Mouse (Mus musculus) liver, embryonic 11.5 days (tissue): ENCODE results near the gene Xxylt1. TPM values are rescaled to one million over a fixed set of nuclear protein-coding genes. Genes with fewer than 3 reads are reported as not detected.
"Not testable (repeated sequence)": the region's sequence is repeated elsewhere in the genome, so short reads cannot be mapped to it uniquely, and the experiment has no call there.

Experiments
- ATAC-seq: fragments of 200-750 bp; cut with Nextera tagmentation; replicated peaks from 2 replicates; pipeline ENCODE4 v1.8.0; 2017; ENCODE audit warnings: moderate number of reproducible peaks, mild to moderate bottlenecking, moderate TSS enrichment, moderate library complexity; ENCODE audit not compliant: low FRiP score
- DNase-seq: peaks from one replicate; pipeline ENCODE4 v3.0.0-alpha.2; 2017; ENCODE audit warnings: low spot score
- H3K27ac ChIP-seq: fragments of 300-500 bp; sonication (generic); 2 replicates; pipeline ENCODE4 v1.5.1; 2014; ENCODE audit warnings: mild to moderate bottlenecking, low read depth, low read length, control low read depth
- H3K27me3 ChIP-seq: fragments of 300-500 bp; sonication (generic); replicated peaks from 2 replicates; pipeline ENCODE4 v1.6.1; 2014; ENCODE audit warnings: low read length, mixed read lengths; ENCODE audit not compliant: control insufficient read depth, insufficient read depth
- H3K36me3 ChIP-seq: fragments of 300-500 bp; sonication (generic); 2 replicates; pipeline ENCODE4 v1.6.1; 2014; ENCODE audit warnings: mild to moderate bottlenecking, low read length, moderate library complexity, mixed read lengths; ENCODE audit not compliant: control insufficient read depth, insufficient read depth
- H3K4me1 ChIP-seq: fragments of 300-500 bp; sonication (generic); replicated peaks from 2 replicates; pipeline ENCODE4 v1.6.1; 2014; ENCODE audit warnings: low read length, mixed read lengths; ENCODE audit not compliant: control insufficient read depth, insufficient read depth
- H3K4me2 ChIP-seq: fragments of 300-500 bp; sonication (generic); 2 replicates; pipeline ENCODE4 v1.6.1; 2014; ENCODE audit warnings: mild to moderate bottlenecking, control low read depth, moderate library complexity
- H3K4me3 ChIP-seq: fragments of 300-500 bp; sonication (generic); 2 replicates; pipeline ENCODE4 v1.5.1; 2014; ENCODE audit warnings: low read depth, low read length, control low read depth
- H3K9ac ChIP-seq: fragments of 300-500 bp; sonication (generic); 2 replicates; pipeline ENCODE4 v1.6.1; 2014; ENCODE audit warnings: low read depth, low read length, control low read depth
- H3K9me3 ChIP-seq: fragments of 300-500 bp; sonication (generic); 2 replicates; pipeline ENCODE4 v1.6.1; 2016; ENCODE audit warnings: low read length, inconsistent platforms, mixed read lengths; ENCODE audit not compliant: control insufficient read depth
- WGBS: fragments of 180-500 bp; shearing (Covaris S2); extraction: QIAGEN DNeasy Blood & Tissue Kit; methylation state at CpG from one replicate; pipeline ENCODE4 v1.1.7; 2014; 5-methylcytosine and 5-hydroxymethylcytosine counted together
- polyA plus RNA-seq: library from polyadenylated mRNA; unstranded; fragments of >200 nt; fragmentation: Nextera tagmentation; extraction: Ambion mirVana; gene quantifications from 2 replicates; pipeline ENCODE4 v1.2.1, GENCODE M21; 2014

The Xxylt1 gene
- polyA plus RNA-seq, 1 experiment from 2014 or later, result 10.7 TPM

GRCm38 (mm10) chr16:31012236-31012635, 69.0 kb downstream of the Xxylt1 start:
- DNase-seq (no peak), ATAC-seq (no peak)
- H3K27me3 ChIP-seq, result no peaks in the 10 kb centered on the region
- no peak overlapping the region for H3K4me3 ChIP-seq
- no peak overlapping the region for H3K9ac ChIP-seq
- H3K4me1 ChIP-seq, result no peaks in the 10 kb centered on the region
- H3K27ac ChIP-seq, result no peak overlapping the region
- no peaks in the 10 kb centered on the region for H3K36me3 ChIP-seq
- WGBS, result 91% methylated on average over 10 of the region's 10 CpGs
- no peaks in the 10 kb centered on the region for H3K9me3 ChIP-seq
- no peak overlapping the region for H3K4me2 ChIP-seq

GRCm38 (mm10) chr16:31010443-31010842, 70.8 kb downstream of the Xxylt1 start:
- Histone ChIP-seq H3K4me3 (no peak overlapping the region), H3K4me1 (peaks cover 4% of the 10 kb centered on the region; the same call in 1 of the 2 replicates), H3K36me3 (no peaks in the 10 kb centered on the region), H3K27me3 (no peaks in the 10 kb centered on the region), H3K9ac (no peak overlapping the region), H3K27ac (no peak overlapping the region), H3K4me2 (no peak overlapping the region), H3K9me3 (no peaks in the 10 kb centered on the region)
- ATAC-seq (no peak), DNase-seq (no peak)
- WGBS, result 79% methylated on average over 5 of the region's 5 CpGs

GRCm38 (mm10) chr16:31008326-31008725, 72.9 kb downstream of the Xxylt1 start:
- H3K27ac ChIP-seq, result no peak overlapping the region
- no peak overlapping the region for H3K9ac ChIP-seq
- H3K9me3 ChIP-seq, result no peaks in the 10 kb centered on the region
- no peak for ATAC-seq
- H3K4me1 ChIP-seq, result peaks cover 12% of the 10 kb centered on the region
- H3K4me2 ChIP-seq, result no peak overlapping the region
- DNase-seq, result no peak
- 82% methylated on average over 7 of the region's 7 CpGs for WGBS
- H3K4me3 ChIP-seq, result no peak overlapping the region
- no peaks in the 10 kb centered on the region for H3K36me3 ChIP-seq
- no peaks in the 10 kb centered on the region for H3K27me3 ChIP-seq

GRCm38 (mm10) chr16:31007582-31007981, 73.7 kb downstream of the Xxylt1 start:
- Histone ChIP-seq H3K4me1 (peaks cover 17% of the 10 kb centered on the region), H3K27ac (no peak overlapping the region), H3K27me3 (no peaks in the 10 kb centered on the region), H3K9me3 (no peaks in the 10 kb centered on the region), H3K9ac (no peak overlapping the region), H3K36me3 (no peaks in the 10 kb centered on the region), H3K4me3 (no peak overlapping the region), H3K4me2 (no peak overlapping the region)
- ATAC-seq (no peak), DNase-seq (no peak)
- WGBS, result 89% methylated on average over 12 of the region's 12 CpGs

GRCm38 (mm10) chr16:31005693-31006092, 75.5 kb downstream of the Xxylt1 start:
- Histone ChIP-seq H3K27me3 (no peaks in the 10 kb centered on the region), H3K9ac (no peak overlapping the region), H3K9me3 (no peaks in the 10 kb centered on the region), H3K4me3 (no peak overlapping the region), H3K4me2 (no peak overlapping the region), H3K36me3 (no peaks in the 10 kb centered on the region), H3K4me1 (peaks cover 17% of the 10 kb centered on the region), H3K27ac (peak overlapping the region; percentile 7; the same call in 1 of the 2 replicates)
- ATAC-seq, result no peak
- 38% methylated on average over 7 of the region's 7 CpGs for WGBS
- no peak for DNase-seq

- Histone ChIP-seq H3K27me3 (no peaks in the 10 kb centered on the region), H3K4me3 (no peak overlapping the region), H3K4me2 (no peak overlapping the region), H3K4me1 (peaks cover 17% of the 10 kb centered on the region), H3K36me3 (no peaks in the 10 kb centered on the region), H3K9me3 (no peaks in the 10 kb centered on the region), H3K9ac (no peak overlapping the region), H3K27ac (peak overlapping the region; percentile 45; the same call in 1 of the 2 replicates)
- DNase-seq (no peak), ATAC-seq (no peak)
- WGBS, result 45% methylated on average over 2 of the region's 2 CpGs
Observed at GRCm38 (mm10) chr16:31004321-31004682, 76.9 kb downstream of the Xxylt1 start.

GRCm38 (mm10) chr16:31003592-31004320, 77.5 kb downstream of the Xxylt1 start:
- not testable (repeated sequence) for H3K27me3 ChIP-seq, ATAC-seq, H3K9ac ChIP-seq, H3K36me3 ChIP-seq, H3K9me3 ChIP-seq, DNase-seq, H3K4me3 ChIP-seq
- Histone ChIP-seq H3K4me1 (peaks cover 17% of the 10 kb centered on the region), H3K27ac (peak overlapping the region; percentile 45; the same call in 1 of the 2 replicates), H3K4me2 (peak overlapping the region; percentile 41)
- 11% methylated on average over 10 of the region's 10 CpGs for WGBS

GRCm38 (mm10) chr16:31002926-31003325, 78.3 kb downstream of the Xxylt1 start:
- Histone ChIP-seq H3K4me3 (no peak overlapping the region), H3K9ac (no peak overlapping the region), H3K27ac (no peak overlapping the region), H3K36me3 (no peaks in the 10 kb centered on the region), H3K27me3 (no peaks in the 10 kb centered on the region), H3K9me3 (no peaks in the 10 kb centered on the region), H3K4me1 (peaks cover 17% of the 10 kb centered on the region), H3K4me2 (no peak overlapping the region)
- ATAC-seq (no peak), DNase-seq (no peak)
- WGBS, result 52% methylated on average over 6 of the region's 6 CpGs

GRCm38 (mm10) chr16:31002117-31002516, 79.1 kb downstream of the Xxylt1 start:
- WGBS, result 84% methylated on average over 6 of the region's 6 CpGs
- DNase-seq, result no peak
- Histone ChIP-seq H3K4me2 (no peak overlapping the region), H3K36me3 (no peaks in the 10 kb centered on the region), H3K27me3 (no peaks in the 10 kb centered on the region), H3K4me1 (peaks cover 17% of the 10 kb centered on the region), H3K4me3 (no peak overlapping the region), H3K9me3 (no peaks in the 10 kb centered on the region), H3K27ac (no peak overlapping the region), H3K9ac (no peak overlapping the region)
- no peak for ATAC-seq
